Mouse (Mus musculus) stomach, embryonic 14.5 days (tissue): ENCODE measurements around the gene Gpr153. TPM values are rescaled to one million over a fixed set of nuclear protein-coding genes. Genes with fewer than 3 reads are reported as not detected.
A peak's percentile ranks its signal among the peaks of the same experiment; 100 is the strongest.

Experiments used
- ATAC-seq: fragments of 200-750 bp; cut with Nextera tagmentation; 2 replicates; pipeline ENCODE4 v1.8.0; 2017; ENCODE audit warnings: low read depth, moderate TSS enrichment; ENCODE audit not compliant: insufficient number of reproducible peaks, insufficient read depth, low FRiP score
- H3K27ac ChIP-seq: fragments of 300-500 bp; sonication (generic); 2 replicates; pipeline ENCODE4 v1.5.1; 2014; ENCODE audit warnings: mild to moderate bottlenecking, low read length, moderate library complexity, mixed read lengths
- H3K27me3 ChIP-seq: fragments of 300-500 bp; sonication (generic); 2 replicates; pipeline ENCODE4 v1.6.1; 2014; ENCODE audit warnings: low read length, control low read depth, mixed read lengths; ENCODE audit not compliant: control insufficient read depth, insufficient read depth
- H3K36me3 ChIP-seq: fragments of 300-500 bp; sonication (generic); 2 replicates; pipeline ENCODE4 v1.6.1; 2014; ENCODE audit warnings: mild to moderate bottlenecking, control low read depth, low read length, moderate library complexity, mixed read lengths; ENCODE audit not compliant: control insufficient read depth, insufficient read depth
- H3K4me1 ChIP-seq: fragments of 300-500 bp; sonication (generic); 2 replicates; pipeline ENCODE4 v1.6.1; 2014; ENCODE audit warnings: low read length, control low read depth, mixed read lengths; ENCODE audit not compliant: control insufficient read depth, insufficient read depth
- H3K4me2 ChIP-seq: fragments of 300-500 bp; sonication (generic); replicated peaks from 2 replicates; pipeline ENCODE4 v1.6.1; 2014; ENCODE audit warnings: low read depth, low read length, control low read depth
- H3K4me3 ChIP-seq: fragments of 300-500 bp; sonication (generic); 2 replicates; pipeline ENCODE4 v1.5.1; 2014; ENCODE audit warnings: low read depth, low read length, control low read depth
- H3K9ac ChIP-seq: fragments of 300-500 bp; sonication (generic); replicated peaks from 2 replicates; pipeline ENCODE4 v1.6.1; 2014; ENCODE audit warnings: low read depth, mild to moderate bottlenecking, control low read depth, low read length, moderate library complexity, mixed read lengths
- H3K9me3 ChIP-seq: fragments of 300-500 bp; sonication (generic); 2 replicates; pipeline ENCODE4 v1.6.1; 2016; ENCODE audit warnings: low read depth, low read length, control low read depth; ENCODE audit not compliant: control insufficient read depth
- WGBS: fragments of 180-500 bp; shearing (Covaris S2); extraction: QIAGEN DNeasy Blood & Tissue Kit; methylation state at CpG from one replicate; pipeline ENCODE4 v1.1.7; 2014; 5-methylcytosine and 5-hydroxymethylcytosine counted together
- polyA plus RNA-seq: library from polyadenylated mRNA; unstranded; fragments of >200 nt; fragmentation: Nextera tagmentation; extraction: Ambion mirVana; gene quantifications from 2 replicates; pipeline ENCODE4 v1.2.1, GENCODE M21; 2014

The Gpr153 gene
- polyA plus RNA-seq, 1 experiment from 2014 or later = 14.2 TPM

GRCm38 (mm10) chr4:152296371-152296770, 22.3 kb downstream of the Gpr153 start:
- Histone ChIP-seq H3K4me2 (peak overlapping the region; percentile 47), H3K9me3 (no peaks in the 10 kb centered on the region), H3K27me3 (peaks cover 4% of the 10 kb centered on the region; the same call in 1 of the 2 replicates), H3K4me3 (peak overlapping the region; percentile 71), H3K9ac (no peak overlapping the region; the same call in 1 of the 2 replicates), H3K27ac (no peak overlapping the region; the same call in 1 of the 2 replicates), H3K36me3 (peaks cover 9% of the 10 kb centered on the region; the same call in 1 of the 2 replicates), H3K4me1 (peaks cover 21% of the 10 kb centered on the region)
- 9% methylated on average over 8 of the region's 8 CpGs for WGBS
- no peak for ATAC-seq

GRCm38 (mm10) chr4:152296874-152297861, 23.1 kb downstream of the Gpr153 start, which contains the start of gene Icmt:
Gene Icmt, plus strand, starts transcription at chr4:152297227.
- Histone ChIP-seq H3K27me3 (no peaks in the 10 kb centered on the region), H3K9ac (peak within 1 kb of the TSS; percentile 89), H3K4me1 (peaks cover 19% of the 10 kb centered on the region), H3K27ac (peak within 1 kb of the TSS; percentile 66; the same call in 1 of the 2 replicates), H3K9me3 (no peaks in the 10 kb centered on the region), H3K4me2 (peak within 1 kb of the TSS; percentile 96), H3K36me3 (peaks cover 16% of the 10 kb centered on the region; the same call in 1 of the 2 replicates), H3K4me3 (peak within 1 kb of the TSS; percentile 71)
- WGBS = under 1% methylated on average over 118 of the region's 119 CpGs
- peak; percentile 95 for ATAC-seq

- Histone ChIP-seq H3K4me1 (peaks cover 12% of the 10 kb centered on the region), H3K9me3 (no peaks in the 10 kb centered on the region), H3K27me3 (no peaks in the 10 kb centered on the region), H3K9ac (0 out of 2 replicates have a peak overlapping the region, but pooled peaks have one; percentile 89), H3K27ac (no peak overlapping the region), H3K36me3 (peaks cover 28% of the 10 kb centered on the region), H3K4me2 (no peak overlapping the region), H3K4me3 (no peak overlapping the region)
- WGBS = 84% methylated on average over 14 of the region's 14 CpGs
- ATAC-seq = no peak
These were observed 24.8 kb downstream of the Gpr153 start for GRCm38 (mm10) chr4:152298836-152299235.

- Histone ChIP-seq H3K9ac (no peak overlapping the region), H3K27ac (no peak overlapping the region), H3K4me3 (no peak overlapping the region), H3K36me3 (peaks cover 28% of the 10 kb centered on the region), H3K4me2 (no peak overlapping the region), H3K27me3 (no peaks in the 10 kb centered on the region), H3K4me1 (peaks cover 12% of the 10 kb centered on the region), H3K9me3 (no peaks in the 10 kb centered on the region)
- 93% methylated on average over 8 of the region's 8 CpGs for WGBS
- no peak for ATAC-seq
These were observed 26.3 kb downstream of the Gpr153 start for GRCm38 (mm10) chr4:152300375-152300774.

GRCm38 (mm10) chr4:152302012-152302411, 28.0 kb downstream of the Gpr153 start:
- Histone ChIP-seq H3K27ac (no peak overlapping the region), H3K27me3 (no peaks in the 10 kb centered on the region), H3K9ac (no peak overlapping the region), H3K36me3 (peaks cover 28% of the 10 kb centered on the region), H3K4me1 (peaks cover 7% of the 10 kb centered on the region), H3K9me3 (no peaks in the 10 kb centered on the region), H3K4me2 (no peak overlapping the region), H3K4me3 (no peak overlapping the region)
- 77% methylated on average over 11 of the region's 11 CpGs for WGBS
- no peak for ATAC-seq

- Histone ChIP-seq H3K27ac (no peak overlapping the region), H3K36me3 (peaks cover 28% of the 10 kb centered on the region), H3K9me3 (no peaks in the 10 kb centered on the region), H3K4me1 (peaks cover 4% of the 10 kb centered on the region), H3K4me2 (no peak overlapping the region), H3K4me3 (no peak overlapping the region), H3K9ac (no peak overlapping the region), H3K27me3 (no peaks in the 10 kb centered on the region)
- WGBS = 85% methylated on average over 10 of the region's 10 CpGs
- no peak for ATAC-seq
These were observed 29.1 kb downstream of the Gpr153 start for GRCm38 (mm10) chr4:152303172-152303571.

- no peaks in the 10 kb centered on the region for H3K9me3 ChIP-seq
- H3K27me3 ChIP-seq = no peaks in the 10 kb centered on the region
- H3K4me2 ChIP-seq = no peak overlapping the region
- no peak overlapping the region for H3K9ac ChIP-seq
- H3K36me3 ChIP-seq = peaks cover 28% of the 10 kb centered on the region
- no peak for ATAC-seq
- no peaks in the 10 kb centered on the region for H3K4me1 ChIP-seq
- no peak overlapping the region for H3K4me3 ChIP-seq
- 91% methylated on average over 6 of the region's 6 CpGs for WGBS
- no peak overlapping the region for H3K27ac ChIP-seq
These were observed 30.7 kb downstream of the Gpr153 start for GRCm38 (mm10) chr4:152304685-152305084.

GRCm38 (mm10) chr4:152305991-152306390, 32.0 kb downstream of the Gpr153 start:
- H3K4me3 ChIP-seq = no peak overlapping the region
- WGBS = 70% methylated on average over 6 of the region's 6 CpGs
- H3K27ac ChIP-seq = no peak overlapping the region
- H3K4me1 ChIP-seq = no peaks in the 10 kb centered on the region
- no peaks in the 10 kb centered on the region for H3K9me3 ChIP-seq
- no peak overlapping the region for H3K9ac ChIP-seq
- H3K27me3 ChIP-seq = no peaks in the 10 kb centered on the region
- H3K4me2 ChIP-seq = no peak overlapping the region
- peaks cover 23% of the 10 kb centered on the region for H3K36me3 ChIP-seq
- no peak for ATAC-seq
